Mouse (Mus musculus): ENCODE measurements at regions not wholly inside any gene's neighbourhood (a gene's known extent, or its start where the extent isn't known, plus 50 kb on each side); places are given as distances from the start of the nearest gene placed in this dataset.

- no peak for ATAC-seq (replicated peaks; ENCODE audit: low read depth, poor library complexity, severe bottlenecking)
Observed at GRCm38 (mm10) chr9:31602707-31603106, 138.4 kb upstream of the Tmem45b start.

GRCm38 (mm10) chr9:31595096-31595495 lies 130.8 kb upstream of the Tmem45b start:
- no peak for ATAC-seq (replicated peaks; ENCODE audit: low read depth, poor library complexity, severe bottlenecking)

GRCm38 (mm10) chr9:31587671-31588070 lies 123.4 kb upstream of the Tmem45b start:
- no peak for ATAC-seq (replicated peaks; ENCODE audit: low read depth, poor library complexity, severe bottlenecking)

GRCm38 (mm10) chr9:31583983-31584382 lies 119.7 kb upstream of the Tmem45b start:
- no peak for ATAC-seq (replicated peaks; ENCODE audit: low read depth, poor library complexity, severe bottlenecking)

- no peak for ATAC-seq (replicated peaks; ENCODE audit: low read depth, poor library complexity, severe bottlenecking)
Observed at GRCm38 (mm10) chr9:31582947-31583346, 118.7 kb upstream of the Tmem45b start.

- ATAC-seq (replicated peaks; ENCODE audit: low read depth, poor library complexity, severe bottlenecking) = no peak
Observed at GRCm38 (mm10) chr9:31578506-31579173, 114.4 kb upstream of the Tmem45b start.

- ATAC-seq (replicated peaks; ENCODE audit: low read depth, poor library complexity, severe bottlenecking) = no peak
Observed at GRCm38 (mm10) chr9:31577066-31577465, 112.8 kb upstream of the Tmem45b start.

- ATAC-seq (replicated peaks; ENCODE audit: low read depth, poor library complexity, severe bottlenecking) = no peak
Observed at GRCm38 (mm10) chr9:31567029-31567428, 102.8 kb upstream of the Tmem45b start.

- no peak for ATAC-seq (replicated peaks; ENCODE audit: low read depth, poor library complexity, severe bottlenecking)
Observed at GRCm38 (mm10) chr9:31566257-31567007, 102.2 kb upstream of the Tmem45b start.

- ATAC-seq (replicated peaks; ENCODE audit: low read depth, poor library complexity, severe bottlenecking) = no peak
Observed at GRCm38 (mm10) chr9:31564996-31565773, 100.9 kb upstream of the Tmem45b start.

GRCm38 (mm10) chr9:31563541-31563940 lies 99.3 kb upstream of the Tmem45b start:
- no peak for ATAC-seq (replicated peaks; ENCODE audit: low read depth, poor library complexity, severe bottlenecking)

GRCm38 (mm10) chr9:31560226-31560556 lies 95.9 kb upstream of the Tmem45b start:
- ATAC-seq (replicated peaks; ENCODE audit: low read depth, poor library complexity, severe bottlenecking) = no peak

- peak; percentile 96 for ATAC-seq (replicated peaks; ENCODE audit: low read depth, poor library complexity, severe bottlenecking)
Observed at GRCm38 (mm10) chr9:31559506-31560225, 95.4 kb upstream of the Tmem45b start.

GRCm38 (mm10) chr9:31543691-31544052 lies 79.4 kb upstream of the Tmem45b start:
- no peak for ATAC-seq (replicated peaks; ENCODE audit: low read depth, poor library complexity, severe bottlenecking)

- peak; percentile 99 for ATAC-seq (replicated peaks; ENCODE audit: low read depth, poor library complexity, severe bottlenecking)
Observed at GRCm38 (mm10) chr9:31542909-31543690, 78.8 kb upstream of the Tmem45b start.

- ATAC-seq (replicated peaks; ENCODE audit: low read depth, poor library complexity, severe bottlenecking) = no peak
Observed at GRCm38 (mm10) chr9:31541615-31542191, 77.4 kb upstream of the Tmem45b start.

- no peak for ATAC-seq (replicated peaks; ENCODE audit: low read depth, poor library complexity, severe bottlenecking)
Observed at GRCm38 (mm10) chr9:31538458-31539210, 74.4 kb upstream of the Tmem45b start.

GRCm38 (mm10) chr9:31529021-31529420 lies 64.8 kb upstream of the Tmem45b start:
- no peak for ATAC-seq (replicated peaks; ENCODE audit: low read depth, poor library complexity, severe bottlenecking)

GRCm38 (mm10) chr9:31527216-31527615 lies 63.0 kb upstream of the Tmem45b start:
- no peak for ATAC-seq (replicated peaks; ENCODE audit: low read depth, poor library complexity, severe bottlenecking)

Data from common myeloid progenitor, adult 5-6 weeks (primary cell).